In genomic region chr3:68572249-68573225, GRCm38 (mm10) we compare ENCODE assay signal across 8 mouse cellular contexts.
DNase-seq lines count a peak whose midpoint lies in the region; ATAC-seq lines count a peak whose summit lies in the region.

No protein-coding gene starts in this region.

- H3K36me3 ChIP-seq in forebrain, embryonic 12.5 days (replicated peaks): no peaks in the 10 kb centered on the region
- H3K36me3 ChIP-seq in hindbrain, embryonic 16.5 days (ENCODE audit: control insufficient read depth, insufficient read depth, low read length): no peaks in the 10 kb centered on the region
- H3K36me3 ChIP-seq in midbrain, embryonic 15.5 days (replicated peaks): no peaks in the 10 kb centered on the region

- H3K4me3 ChIP-seq in forebrain, embryonic 12.5 days (replicated peaks): peak overlapping the region; percentile 48
- H3K4me3 ChIP-seq in hindbrain, embryonic 16.5 days (ENCODE audit: low read length): peak overlapping the region; percentile 61
- H3K4me3 ChIP-seq in midbrain, embryonic 15.5 days: peak overlapping the region; percentile 59

- DNase-seq in WW6 (ENCODE audit: low read depth, low spot score): peak; percentile 45
- DNase-seq in cerebellum, adult 11 months: peak; percentile 88
- peak; percentile 88 to 90 for DNase-seq in left cerebral cortex, postnatal 36 days (ENCODE audit: low spot score in 2 of 2)
- peak; percentile 53 for DNase-seq in testis, postnatal 14 days (ENCODE audit: low spot score)
- DNase-seq in spleen, postnatal 10 days (ENCODE audit: low spot score in 2 of 2): no peak

- intact Hi-C loops in left cerebral cortex, postnatal 36 days (cut with DNase I): no loop called here

- peak overlapping the region; percentile 66 for H3K4me2 ChIP-seq in forebrain, embryonic 12.5 days
- peak overlapping the region; percentile 60 for H3K4me2 ChIP-seq in hindbrain, embryonic 16.5 days (ENCODE audit: low read length)
- H3K4me2 ChIP-seq in midbrain, embryonic 15.5 days: peak overlapping the region; percentile 72

- no peaks in the 10 kb centered on the region for H3K9me3 ChIP-seq in forebrain, embryonic 12.5 days
- no peaks in the 10 kb centered on the region for H3K9me3 ChIP-seq in hindbrain, embryonic 16.5 days (ENCODE audit: control insufficient read depth, low read length)
- no peaks in the 10 kb centered on the region for H3K9me3 ChIP-seq in midbrain, embryonic 15.5 days

- peak overlapping the region; percentile 98 for H3K27ac ChIP-seq in forebrain, embryonic 12.5 days
- peak overlapping the region; percentile 97 for H3K27ac ChIP-seq in hindbrain, embryonic 16.5 days (ENCODE audit: low read depth, low read length)
- peak overlapping the region; percentile 98 for H3K27ac ChIP-seq in midbrain, embryonic 15.5 days

- 4% methylated on average over 28 of the region's 28 CpGs for WGBS in forebrain, embryonic 12.5 days
- WGBS in hindbrain, embryonic 16.5 days: 7% methylated on average over 28 of the region's 28 CpGs
- 6% methylated on average over 28 of the region's 28 CpGs for WGBS in midbrain, embryonic 15.5 days

- peak; percentile 93 for ATAC-seq in forebrain, embryonic 12.5 days (ENCODE audit: low FRiP score)
- peak; percentile 95 for ATAC-seq in hindbrain, embryonic 16.5 days
- ATAC-seq in midbrain, embryonic 15.5 days (replicated peaks): peak; percentile 94

- H3K9ac ChIP-seq in forebrain, embryonic 12.5 days: peak overlapping the region; percentile 68
- H3K9ac ChIP-seq in hindbrain, embryonic 16.5 days (ENCODE audit: low read depth, low read length): peak overlapping the region; percentile 82
- peak overlapping the region; percentile 80 for H3K9ac ChIP-seq in midbrain, embryonic 15.5 days

- H3K27me3 ChIP-seq in forebrain, embryonic 12.5 days: no peaks in the 10 kb centered on the region
- H3K27me3 ChIP-seq in hindbrain, embryonic 16.5 days (replicated peaks; ENCODE audit: control insufficient read depth, insufficient read depth, low read length): no peaks in the 10 kb centered on the region
- no peaks in the 10 kb centered on the region for H3K27me3 ChIP-seq in midbrain, embryonic 15.5 days (replicated peaks)

- peaks cover 51% of the 10 kb centered on the region for H3K4me1 ChIP-seq in forebrain, embryonic 12.5 days
- peaks cover 42% of the 10 kb centered on the region for H3K4me1 ChIP-seq in hindbrain, embryonic 16.5 days (ENCODE audit: control insufficient read depth, insufficient read depth, low read depth, low read length)
- H3K4me1 ChIP-seq in midbrain, embryonic 15.5 days: peaks cover 46% of the 10 kb centered on the region

Comparison
In these comparisons a context has a peak if more than half of its experiments do, and no peak if none do; other contexts are left out.
1. DNase-seq: peak in WW6 (single experiment), cerebellum, adult 11 months (single experiment), left cerebral cortex, postnatal 36 days (2 of 2) and testis, postnatal 14 days (single experiment); none in spleen, postnatal 10 days (0 of 2).
2. Peak in every context shown above with its lines, with median percentiles within 50 percentile points of each other: ATAC-seq, H3K27ac ChIP-seq, H3K4me2 ChIP-seq, H3K4me3 ChIP-seq and H3K9ac ChIP-seq.